Mouse (Mus musculus): ENCODE results near the gene Stard10. TPM values are rescaled to one million over a fixed set of nuclear protein-coding genes. Genes with fewer than 3 reads are reported as not detected.

Stard10 gene
- polyA plus RNA-seq, 1 experiment: 10.9 TPM

- H3K27me3 ChIP-seq (ENCODE audit: control insufficient read depth, insufficient read depth, insufficient read length): no peaks in the 10 kb centered on the region
- no peaks in the 10 kb centered on the region for H3K36me3 ChIP-seq (ENCODE audit: control insufficient read depth, insufficient read depth)
- no peaks in the 10 kb centered on the region for H3K79me3 ChIP-seq (ENCODE audit: low read depth)
- H3K4me3 ChIP-seq (ENCODE audit: insufficient read depth, poor library complexity, severe bottlenecking): no peak overlapping the region
- no peaks in the 10 kb centered on the region for H3K79me2 ChIP-seq (ENCODE audit: control insufficient read depth, insufficient read depth)
- TF ChIP-seq CEBPB (IDR thresholded peaks at IDR 0.05; ENCODE audit: low read depth) (no peak), MYOG (IDR thresholded peaks at IDR 0.05; ENCODE audit: control insufficient read depth, extremely low read depth, insufficient read length) (no peak), MYOD1 (IDR thresholded peaks at IDR 0.05; ENCODE audit: control insufficient read depth, insufficient read length, low read depth) (no peak), MAX (IDR thresholded peaks at IDR 0.05) (no peak), USF1 (IDR thresholded peaks at IDR 0.05; ENCODE audit: low read depth) (no peak), FOSL1 (IDR thresholded peaks at IDR 0.05; ENCODE audit: insufficient read depth, low read length, poor library complexity, severe bottlenecking) (no peak), CTCF (IDR thresholded peaks at IDR 0.05; ENCODE audit: control insufficient read depth, insufficient read depth, insufficient read length) (no peak)
- H3ac ChIP-seq (ENCODE audit: control insufficient read depth, insufficient read length, low read depth): no peak overlapping the region
These were observed 35.5 kb downstream of the Stard10 start for GRCm38 (mm10) chr7:101352404-101352803.

GRCm38 (mm10) chr7:101354423-101354822 is 37.5 kb downstream of the Stard10 start:
- Histone ChIP-seq H3K4me3 (ENCODE audit: insufficient read depth, poor library complexity, severe bottlenecking) (no peak overlapping the region), H3K36me3 (ENCODE audit: control insufficient read depth, insufficient read depth) (no peaks in the 10 kb centered on the region), H3K27me3 (ENCODE audit: control insufficient read depth, insufficient read depth, insufficient read length) (no peaks in the 10 kb centered on the region), H3ac (ENCODE audit: control insufficient read depth, insufficient read length, low read depth) (no peak overlapping the region), H3K79me2 (ENCODE audit: control insufficient read depth, insufficient read depth) (no peaks in the 10 kb centered on the region), H3K79me3 (ENCODE audit: low read depth) (no peaks in the 10 kb centered on the region)
- no peak for TF ChIP-seq CTCF (IDR thresholded peaks at IDR 0.05; ENCODE audit: control insufficient read depth, insufficient read depth, insufficient read length)
- TF ChIP-seq CEBPB (IDR thresholded peaks at IDR 0.05; ENCODE audit: low read depth): no peak
- TF ChIP-seq MAX (IDR thresholded peaks at IDR 0.05): no peak
- no peak for TF ChIP-seq FOSL1 (IDR thresholded peaks at IDR 0.05; ENCODE audit: insufficient read depth, low read length, poor library complexity, severe bottlenecking)
- no peak for TF ChIP-seq MYOG (IDR thresholded peaks at IDR 0.05; ENCODE audit: control insufficient read depth, extremely low read depth, insufficient read length)
- no peak for TF ChIP-seq MYOD1 (IDR thresholded peaks at IDR 0.05; ENCODE audit: control insufficient read depth, insufficient read length, low read depth)
- TF ChIP-seq USF1 (IDR thresholded peaks at IDR 0.05; ENCODE audit: low read depth): no peak

GRCm38 (mm10) chr7:101355551-101356100 is 38.7 kb downstream of the Stard10 start:
- TF ChIP-seq USF1 (IDR thresholded peaks at IDR 0.05; ENCODE audit: low read depth) (no peak), CTCF (IDR thresholded peaks at IDR 0.05; ENCODE audit: control insufficient read depth, insufficient read depth, insufficient read length) (no peak), MYOG (IDR thresholded peaks at IDR 0.05; ENCODE audit: control insufficient read depth, extremely low read depth, insufficient read length) (no peak), FOSL1 (IDR thresholded peaks at IDR 0.05; ENCODE audit: insufficient read depth, low read length, poor library complexity, severe bottlenecking) (no peak), CEBPB (IDR thresholded peaks at IDR 0.05; ENCODE audit: low read depth) (no peak), MAX (IDR thresholded peaks at IDR 0.05) (no peak), MYOD1 (IDR thresholded peaks at IDR 0.05; ENCODE audit: control insufficient read depth, insufficient read length, low read depth) (no peak)
- Histone ChIP-seq H3K27me3 (ENCODE audit: control insufficient read depth, insufficient read depth, insufficient read length) (no peaks in the 10 kb centered on the region), H3K4me3 (ENCODE audit: insufficient read depth, poor library complexity, severe bottlenecking) (no peak overlapping the region), H3ac (ENCODE audit: control insufficient read depth, insufficient read length, low read depth) (no peak overlapping the region), H3K79me3 (ENCODE audit: low read depth) (no peaks in the 10 kb centered on the region), H3K79me2 (ENCODE audit: control insufficient read depth, insufficient read depth) (no peaks in the 10 kb centered on the region), H3K36me3 (ENCODE audit: control insufficient read depth, insufficient read depth) (no peaks in the 10 kb centered on the region)

GRCm38 (mm10) chr7:101356868-101357267 is 40.0 kb downstream of the Stard10 start:
- no peak overlapping the region for H3K4me3 ChIP-seq (ENCODE audit: insufficient read depth, poor library complexity, severe bottlenecking)
- no peaks in the 10 kb centered on the region for H3K27me3 ChIP-seq (ENCODE audit: control insufficient read depth, insufficient read depth, insufficient read length)
- H3ac ChIP-seq (ENCODE audit: control insufficient read depth, insufficient read length, low read depth): no peak overlapping the region
- H3K36me3 ChIP-seq (ENCODE audit: control insufficient read depth, insufficient read depth): no peaks in the 10 kb centered on the region
- TF ChIP-seq MYOD1 (IDR thresholded peaks at IDR 0.05; ENCODE audit: control insufficient read depth, insufficient read length, low read depth) (no peak), USF1 (IDR thresholded peaks at IDR 0.05; ENCODE audit: low read depth) (no peak), CEBPB (IDR thresholded peaks at IDR 0.05; ENCODE audit: low read depth) (no peak), MYOG (IDR thresholded peaks at IDR 0.05; ENCODE audit: control insufficient read depth, extremely low read depth, insufficient read length) (no peak), MAX (IDR thresholded peaks at IDR 0.05) (no peak), CTCF (IDR thresholded peaks at IDR 0.05; ENCODE audit: control insufficient read depth, insufficient read depth, insufficient read length) (no peak), FOSL1 (IDR thresholded peaks at IDR 0.05; ENCODE audit: insufficient read depth, low read length, poor library complexity, severe bottlenecking) (no peak)
- no peaks in the 10 kb centered on the region for H3K79me2 ChIP-seq (ENCODE audit: control insufficient read depth, insufficient read depth)
- no peaks in the 10 kb centered on the region for H3K79me3 ChIP-seq (ENCODE audit: low read depth)

GRCm38 (mm10) chr7:101360406-101360805 is 43.5 kb downstream of the Stard10 start:
- TF ChIP-seq CTCF (IDR thresholded peaks at IDR 0.05; ENCODE audit: control insufficient read depth, insufficient read depth, insufficient read length) (no peak), MYOD1 (IDR thresholded peaks at IDR 0.05; ENCODE audit: control insufficient read depth, insufficient read length, low read depth) (no peak), USF1 (IDR thresholded peaks at IDR 0.05; ENCODE audit: low read depth) (no peak), FOSL1 (IDR thresholded peaks at IDR 0.05; ENCODE audit: insufficient read depth, low read length, poor library complexity, severe bottlenecking) (no peak), CEBPB (IDR thresholded peaks at IDR 0.05; ENCODE audit: low read depth) (no peak), MYOG (IDR thresholded peaks at IDR 0.05; ENCODE audit: control insufficient read depth, extremely low read depth, insufficient read length) (no peak), MAX (IDR thresholded peaks at IDR 0.05) (no peak)
- Histone ChIP-seq H3K27me3 (ENCODE audit: control insufficient read depth, insufficient read depth, insufficient read length) (no peaks in the 10 kb centered on the region), H3K36me3 (ENCODE audit: control insufficient read depth, insufficient read depth) (no peaks in the 10 kb centered on the region), H3ac (ENCODE audit: control insufficient read depth, insufficient read length, low read depth) (no peak overlapping the region), H3K4me3 (ENCODE audit: insufficient read depth, poor library complexity, severe bottlenecking) (no peak overlapping the region), H3K79me2 (ENCODE audit: control insufficient read depth, insufficient read depth) (no peaks in the 10 kb centered on the region), H3K79me3 (ENCODE audit: low read depth) (no peaks in the 10 kb centered on the region)

Data from C2C12 (cell line).